Mouse (Mus musculus) myocyte (in vitro differentiated cells): Measurements from ENCODE around the gene Tacr2.

Source experiments
- CEBPB ChIP-seq: IDR thresholded peaks from 2 replicates; pipeline ENCODE4 v1.6.1; 2011; ENCODE audit warnings: mild to moderate bottlenecking, moderate library complexity; ENCODE audit not compliant: poor library complexity, insufficient read depth, severe bottlenecking
- MYOD1 ChIP-seq, 3 experiments: IDR thresholded peaks; one replicate each; pipeline ENCODE4 v1.6.1; 2011; ENCODE audit warnings: control low read depth in 2 of 3, low read depth in 2 of 3, mild to moderate bottlenecking in 2 of 3, moderate library complexity in 1 of 3; ENCODE audit not compliant: insufficient read length in 2 of 3, control insufficient read depth in 1 of 3
- POLR2A ChIP-seq: IDR thresholded peaks from one replicate; pipeline ENCODE4 v1.6.1; 2011; ENCODE audit warnings: low read depth, mild to moderate bottlenecking, control low read depth, moderate library complexity; ENCODE audit not compliant: insufficient read length
- POLR2AphosphoS2 ChIP-seq: IDR thresholded peaks from one replicate; pipeline ENCODE4 v1.6.1; 2011; ENCODE audit warnings: low read depth, control low read depth; ENCODE audit not compliant: insufficient read length
- REST ChIP-seq: IDR thresholded peaks from one replicate; pipeline ENCODE4 v1.6.1; 2011; ENCODE audit warnings: mild to moderate bottlenecking, control low read depth, moderate library complexity; ENCODE audit not compliant: insufficient read depth, insufficient read length
- TCF12 ChIP-seq: IDR thresholded peaks from one replicate; pipeline ENCODE4 v1.6.1; 2011; ENCODE audit warnings: mild to moderate bottlenecking, control low read depth; ENCODE audit not compliant: poor library complexity, insufficient read depth, severe bottlenecking

DNA sequence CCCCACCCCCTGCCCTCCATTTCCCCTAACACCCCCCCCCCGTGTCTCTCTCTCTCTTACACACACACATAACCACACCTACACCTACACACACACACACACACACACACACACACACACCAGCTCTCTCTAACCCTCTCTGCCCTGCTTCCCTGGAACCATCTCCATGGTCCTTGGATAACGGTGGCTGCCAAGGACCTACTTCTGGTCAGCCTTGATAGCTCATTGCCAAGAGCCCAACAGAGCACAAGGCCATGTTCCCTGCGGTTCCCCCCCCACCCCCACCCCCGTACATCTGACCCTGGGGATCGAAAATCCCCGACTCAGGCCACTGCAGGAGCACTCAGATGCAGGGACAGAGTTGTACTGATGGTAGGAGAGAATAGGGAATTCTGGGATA lies 40.9 kb upstream of the Tacr2 start:
- TF ChIP-seq POLR2A (no peak), MYOD1 (IDR thresholded peaks at IDR 0.05; ENCODE audit: control insufficient read depth in 1 of 3, insufficient read length in 2 of 3, low read depth in 2 of 3) (no peak), POLR2AphosphoS2 (no peak), TCF12 (no peak), REST (no peak), CEBPB (no peak)
